Mouse (Mus musculus): ENCODE results near the gene Cfap61. TPM values are rescaled to one million over a fixed set of nuclear protein-coding genes. Genes with fewer than 3 reads are reported as not detected.

Gene Cfap61
- total and polyA plus RNA-seq, 3 experiments = 0.13 TPM; not detected in 2

GRCm38 (mm10) chr2:146102600-146102999 lies 168.0 kb downstream of the Cfap61 start:
- H3K9ac ChIP-seq (ENCODE audit: control insufficient read depth, low read depth, low read length, poor library complexity, severe bottlenecking) = no peak overlapping the region
- 0 out of 2 replicates have a peak, but pooled peaks cover 1% of the 10 kb centered on the region for H3K79me2 ChIP-seq (ENCODE audit: control insufficient read depth, insufficient read depth, low read length, poor library complexity)
- TF ChIP-seq POLR2AphosphoS5 (IDR thresholded peaks at IDR 0.05; ENCODE audit: borderline replicate concordance, low read depth, low read length) (no peak), MAZ (IDR thresholded peaks at IDR 0.05; ENCODE audit: low read depth, low read length) (no peak), ZC3H11A (IDR thresholded peaks at IDR 0.05; ENCODE audit: low read depth, low read length) (no peak), E2F4 (IDR thresholded peaks at IDR 0.05; ENCODE audit: borderline replicate concordance, low read depth, low read length) (no peak), SMC3 (IDR thresholded peaks at IDR 0.05; ENCODE audit: low read depth, low read length) (no peak), MEF2A (IDR thresholded peaks at IDR 0.05; ENCODE audit: extremely low read depth, insufficient replicate concordance, low read depth, low read length, poor library complexity, severe bottlenecking) (no peak), UBTF (IDR thresholded peaks at IDR 0.05; ENCODE audit: borderline replicate concordance, insufficient read depth, low read depth, low read length) (no peak), SIN3A (IDR thresholded peaks at IDR 0.05; ENCODE audit: low read length) (no peak), POLR2A (IDR thresholded peaks at IDR 0.05; ENCODE audit: control insufficient read depth in 1 of 2, insufficient read depth in 1 of 2, low read depth in 1 of 2, low read length in 2 of 2, poor library complexity in 1 of 2) (no peak), NRF1 (IDR thresholded peaks at IDR 0.05; ENCODE audit: insufficient read depth, low read depth, low read length, poor library complexity, severe bottlenecking) (no peak), TCF12 (IDR thresholded peaks at IDR 0.05; ENCODE audit: low read depth, low read length) (no peak), KAT2A (conservative IDR thresholded peaks at IDR 0.05; ENCODE audit: low read depth, low read length) (no peak), RAD21 (IDR thresholded peaks at IDR 0.05; ENCODE audit: low read depth, low read length) (no peak), ELF1 (IDR thresholded peaks at IDR 0.05; ENCODE audit: low read depth, low read length) (no peak), ZNF384 (IDR thresholded peaks at IDR 0.05; ENCODE audit: low read depth, low read length) (no peak), RCOR1 (IDR thresholded peaks at IDR 0.05; ENCODE audit: low read depth, low read length) (no peak), MAFK (IDR thresholded peaks at IDR 0.05; ENCODE audit: borderline replicate concordance, low read depth, low read length) (no peak), NELFE (IDR thresholded peaks at IDR 0.05; ENCODE audit: low read depth, low read length) (no peak)
- no peaks in the 10 kb centered on the region for H3K27me3 ChIP-seq (ENCODE audit: control insufficient read depth in 1 of 2, insufficient read depth in 2 of 2, low read length in 2 of 2)
- peaks cover 0 to 16% of the 10 kb centered on the region in 2 experiments; a peak in 2 of 4 replicates for H3K36me3 ChIP-seq (ENCODE audit: control insufficient read depth in 1 of 2, insufficient read depth in 2 of 2, low read length in 2 of 2)
- H3K4me3 ChIP-seq (ENCODE audit: control insufficient read depth in 1 of 2, insufficient read depth in 1 of 2, low read depth in 2 of 2, low read length in 2 of 2) = no peak overlapping the region
- peaks cover 3 to 14% of the 10 kb centered on the region in 2 experiments for H3K4me1 ChIP-seq (ENCODE audit: control insufficient read depth in 1 of 2, insufficient read depth in 2 of 2, low read length in 2 of 2)
- DNase-seq (ENCODE audit: low read depth, low spot score) = no peak
- H3K27ac ChIP-seq (ENCODE audit: control insufficient read depth, low read depth, low read length) = no peak overlapping the region
- H3K9me3 ChIP-seq (replicated peaks; ENCODE audit: insufficient read depth, low read length) = no peaks in the 10 kb centered on the region

- Histone ChIP-seq H3K27ac (ENCODE audit: control insufficient read depth, low read depth, low read length) (no peak overlapping the region), H3K79me2 (ENCODE audit: control insufficient read depth, insufficient read depth, low read length, poor library complexity) (no peaks in the 10 kb centered on the region), H3K9ac (ENCODE audit: control insufficient read depth, low read depth, low read length, poor library complexity, severe bottlenecking) (no peak overlapping the region), H3K36me3 (ENCODE audit: control insufficient read depth in 1 of 2, insufficient read depth in 2 of 2, low read length in 2 of 2) (no peaks in the 10 kb centered on the region), H3K4me1 (ENCODE audit: control insufficient read depth in 1 of 2, insufficient read depth in 2 of 2, low read length in 2 of 2) (no peaks in the 10 kb centered on the region), H3K4me3 (ENCODE audit: control insufficient read depth in 1 of 2, insufficient read depth in 1 of 2, low read depth in 2 of 2, low read length in 2 of 2) (no peak overlapping the region), H3K27me3 (ENCODE audit: control insufficient read depth in 1 of 2, insufficient read depth in 2 of 2, low read length in 2 of 2) (peaks cover 0 to under 1% of the 10 kb centered on the region in 2 experiments; a peak in 1 of 4 replicates), H3K9me3 (replicated peaks; ENCODE audit: insufficient read depth, low read length) (no peaks in the 10 kb centered on the region)
- no peak for DNase-seq (ENCODE audit: low read depth, low spot score)
- TF ChIP-seq ELF1 (IDR thresholded peaks at IDR 0.05; ENCODE audit: low read depth, low read length) (no peak), GABPA (IDR thresholded peaks at IDR 0.05; ENCODE audit: low read depth, low read length) (no peak), MAZ (IDR thresholded peaks at IDR 0.05; ENCODE audit: low read depth, low read length) (no peak), EP300 (IDR thresholded peaks at IDR 0.05; ENCODE audit: low read depth in 1 of 2, low read length in 2 of 2) (no peak), ETS1 (IDR thresholded peaks at IDR 0.05; ENCODE audit: low read depth, low read length) (no peak)
Observed at GRCm38 (mm10) chr2:146105341-146105740, 170.8 kb downstream of the Cfap61 start.

All from MEL (cell line).